Mouse (Mus musculus) CD4-positive helper T cell, adult 2 months (primary cell): ENCODE measurements around the gene Ttc6.

ENCODE experiments used
- DNase-seq: peaks from one replicate; pipeline ENCODE4 v3.0.0-alpha.2; 2012; ENCODE audit warnings: low read depth, missing footprints, low spot score

Ttc6 gene

GRCm38 (mm10) chr12:57563909-57564308 lies at the start of gene Ttc6:
Gene Ttc6, plus strand, starts transcription at chr12:57564113.
- DNase-seq: no peak

GRCm38 (mm10) chr12:57514552-57514951 lies 49.4 kb upstream of the Ttc6 start:
- DNase-seq: no peak

- DNase-seq: no peak
Measured at GRCm38 (mm10) chr12:57515702-57516377, 48.1 kb upstream of the Ttc6 start.

GRCm38 (mm10) chr12:57528335-57528734 lies 35.6 kb upstream of the Ttc6 start:
- no peak for DNase-seq

GRCm38 (mm10) chr12:57530474-57530873 lies 33.4 kb upstream of the Ttc6 start:
- no peak for DNase-seq

GRCm38 (mm10) chr12:57534517-57534878 lies 29.4 kb upstream of the Ttc6 start:
- DNase-seq: no peak

GRCm38 (mm10) chr12:57534879-57535611 lies 28.9 kb upstream of the Ttc6 start:
- no peak for DNase-seq

- no peak for DNase-seq
Measured at GRCm38 (mm10) chr12:57536056-57536908, 27.6 kb upstream of the Ttc6 start.

- DNase-seq: no peak
Measured at GRCm38 (mm10) chr12:57536909-57537670, 26.8 kb upstream of the Ttc6 start.

- no peak for DNase-seq
Measured at GRCm38 (mm10) chr12:57537791-57538587, 25.9 kb upstream of the Ttc6 start.

GRCm38 (mm10) chr12:57538588-57539550 lies 25.0 kb upstream of the Ttc6 start:
- no peak for DNase-seq

- no peak for DNase-seq
Measured at GRCm38 (mm10) chr12:57539551-57539985, 24.3 kb upstream of the Ttc6 start.

- DNase-seq: no peak
Measured at GRCm38 (mm10) chr12:57541118-57541517, 22.8 kb upstream of the Ttc6 start.

- DNase-seq: no peak
Measured at GRCm38 (mm10) chr12:57541931-57542745, 21.8 kb upstream of the Ttc6 start.

- no peak for DNase-seq
Measured at GRCm38 (mm10) chr12:57542746-57543626, 20.9 kb upstream of the Ttc6 start.

GRCm38 (mm10) chr12:57543627-57543991 lies 20.3 kb upstream of the Ttc6 start:
- DNase-seq: no peak

- no peak for DNase-seq
Measured at GRCm38 (mm10) chr12:57544641-57545370, 19.1 kb upstream of the Ttc6 start.
